Mouse (Mus musculus) yolk sac, embryonic 10.5 days (tissue): ENCODE data around the gene Phkg2.

Source experiments
- DNase-seq: peaks from one replicate; pipeline ENCODE4 v3.0.0-alpha.2; 2017; ENCODE audit warnings: low spot score

The Phkg2 gene

GRCm38 (mm10) chr7:127572895-127573471, at the start of gene Phkg2:
Phkg2 (plus strand) TSS chr7:127573340.
- DNase-seq = peak; percentile 95

DNA sequence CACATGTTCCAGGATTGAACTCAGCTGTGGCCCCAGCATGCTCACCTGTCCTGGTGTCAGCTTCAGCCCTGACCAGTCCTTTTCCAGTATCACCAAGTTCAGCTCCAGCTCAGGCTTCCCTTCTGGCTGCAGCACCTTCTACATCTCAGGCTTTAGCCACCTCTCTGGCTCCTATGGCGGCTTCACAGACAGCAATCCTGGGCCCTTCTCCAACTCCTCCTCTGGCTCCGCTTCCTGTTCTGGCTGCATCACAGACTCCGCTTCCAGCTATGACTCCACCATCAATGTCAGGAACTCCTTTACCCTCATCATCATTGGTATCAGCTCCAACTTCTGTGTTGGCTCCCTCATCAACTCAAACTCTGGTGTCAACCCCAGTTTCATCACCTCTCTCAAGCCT, 31.5 kb upstream of the Phkg2 start:
- DNase-seq = no peak

GRCm38 (mm10) chr7:127549116-127549835, 23.9 kb upstream of the Phkg2 start:
- DNase-seq = no peak

DNA sequence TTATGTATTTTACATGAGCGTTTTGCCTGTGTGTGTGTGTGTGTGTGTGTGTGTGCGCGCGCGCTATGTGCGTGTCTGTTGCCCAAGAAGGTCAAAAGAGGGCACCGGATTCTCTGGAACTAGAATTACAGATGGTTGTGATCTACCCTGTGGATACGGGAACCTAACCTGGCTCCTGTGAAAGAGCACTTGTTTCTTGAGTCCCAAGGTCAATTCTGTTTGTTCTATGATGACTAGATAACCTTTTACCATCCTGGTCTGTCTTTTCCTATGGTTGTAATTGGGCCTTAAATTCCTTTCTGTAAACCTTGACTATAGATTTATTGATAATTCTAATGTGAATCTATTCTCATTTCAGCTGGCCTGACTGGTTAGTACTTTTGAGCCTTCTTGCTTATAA, 21.6 kb upstream of the Phkg2 start:
- no peak for DNase-seq

GRCm38 (mm10) chr7:127560580-127560979, 12.6 kb upstream of the Phkg2 start:
- no peak for DNase-seq

DNA sequence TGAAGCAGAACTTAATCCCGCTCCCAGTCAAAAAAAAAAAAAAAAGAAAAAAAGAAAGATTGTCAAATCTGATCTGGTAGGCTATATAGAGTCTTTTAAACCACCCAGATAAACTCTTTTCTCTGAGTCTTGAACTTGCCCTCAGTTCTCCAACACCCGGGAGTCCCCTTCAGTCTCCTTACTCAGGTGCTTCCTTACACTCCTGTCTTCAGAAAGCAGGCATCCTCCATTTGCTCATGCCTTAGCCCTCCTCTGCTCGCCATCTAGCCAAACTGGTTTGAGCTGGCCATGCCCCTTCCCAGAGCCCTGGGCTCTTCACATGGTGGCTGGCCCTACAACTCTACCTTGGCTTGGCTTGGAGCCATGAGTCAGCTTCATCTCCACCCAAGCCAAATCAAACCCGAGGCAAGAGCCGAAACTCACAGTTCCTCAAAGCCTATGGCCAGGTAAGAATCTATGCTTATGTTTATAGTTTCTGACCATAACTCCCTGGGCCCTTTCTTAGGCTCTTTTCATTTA, 11.7 kb upstream of the Phkg2 start, which contains the start of gene Tmem265:
Gene Tmem265, plus strand, starts transcription at position 51 of the 519 bp plus-strand sequence.
- no peak for DNase-seq

GRCm38 (mm10) chr7:127564381-127565150, 8.6 kb upstream of the Phkg2 start:
- DNase-seq = no peak

- DNase-seq = no peak
Measured at GRCm38 (mm10) chr7:127573503-127574008, 416 bp downstream of the Phkg2 start.

DNA sequence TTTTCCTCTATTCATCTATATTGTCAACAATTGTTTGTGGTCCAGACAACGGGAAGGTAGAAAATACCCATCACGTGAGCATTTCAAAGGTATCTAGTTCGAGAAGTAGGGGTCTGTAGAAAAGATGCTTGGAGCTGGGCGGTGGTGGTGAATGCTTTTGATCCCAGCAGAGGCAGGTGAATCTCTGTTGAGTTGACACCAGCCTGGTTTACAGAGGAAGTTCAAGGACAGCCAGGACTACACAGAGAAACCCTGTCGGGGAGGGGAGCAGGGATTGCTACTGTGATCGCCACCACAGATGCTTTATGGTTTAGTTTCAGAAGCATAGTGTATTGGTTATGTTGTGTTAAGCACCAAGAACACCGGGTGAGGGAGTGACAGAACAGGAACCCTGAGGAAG, 975 bp downstream of the Phkg2 start:
- DNase-seq = no peak

GRCm38 (mm10) chr7:127583260-127583659, 10.1 kb downstream of the Phkg2 start:
- no peak for DNase-seq

DNA sequence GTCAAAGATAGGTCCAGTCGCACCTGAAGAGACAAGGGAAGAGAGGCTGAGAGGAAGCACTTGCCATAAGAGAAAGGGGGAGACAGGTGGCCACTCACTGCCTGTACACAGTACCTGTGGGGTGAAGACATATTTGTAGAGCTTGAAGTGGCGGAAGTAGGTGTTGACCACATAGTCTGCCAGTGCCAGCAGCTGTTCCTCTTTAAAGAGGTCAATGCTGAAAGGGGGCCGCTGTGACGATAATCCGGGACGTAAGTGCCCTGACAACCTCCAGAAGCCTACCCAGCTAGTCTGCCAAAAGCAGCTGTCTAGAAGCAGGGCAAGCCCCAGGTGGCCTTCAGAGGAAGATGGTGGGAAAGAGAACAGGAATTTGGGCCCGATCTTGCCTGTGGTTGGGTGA, 11.9 kb downstream of the Phkg2 start:
- no peak for DNase-seq

DNA sequence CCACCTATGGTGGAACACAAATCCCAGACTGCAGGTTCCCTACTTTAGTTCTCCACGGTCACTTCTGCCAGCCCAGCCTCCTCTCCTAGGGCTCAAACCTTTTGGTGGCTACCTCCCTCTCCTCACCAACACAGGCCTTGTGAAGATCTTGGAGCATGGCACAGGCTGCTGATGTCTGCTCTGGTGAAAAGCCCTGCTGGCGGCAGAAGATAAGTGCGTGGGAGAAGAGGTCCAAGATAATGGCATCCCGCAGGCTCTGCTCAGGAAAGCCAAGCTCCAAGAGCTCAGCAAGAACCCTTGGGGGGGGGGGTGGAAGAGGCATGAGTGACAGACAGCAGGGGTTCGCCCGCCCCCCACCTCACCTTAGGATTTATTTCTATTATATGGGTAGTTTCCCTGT, 13.0 kb downstream of the Phkg2 start:
- no peak for DNase-seq

DNA sequence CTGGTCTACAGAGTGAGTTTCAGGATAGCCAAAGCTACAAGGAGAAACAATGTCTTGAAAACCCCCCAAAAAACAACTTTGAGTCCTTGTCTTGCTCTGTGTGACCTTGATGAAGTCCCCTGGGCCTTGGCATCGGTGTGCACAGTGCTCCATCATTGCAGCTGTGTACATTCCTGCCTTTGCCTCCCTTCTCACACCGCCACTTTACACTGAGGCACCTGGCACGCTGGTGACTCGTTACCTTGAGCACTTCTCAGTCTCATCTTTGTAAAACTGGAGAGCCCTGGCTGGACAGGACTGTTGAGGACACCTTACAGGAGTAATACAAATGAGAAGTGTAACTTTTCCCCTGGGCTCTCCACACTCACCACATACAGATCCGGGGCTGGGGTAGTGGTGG, 14.1 kb downstream of the Phkg2 start:
- DNase-seq = no peak

DNA sequence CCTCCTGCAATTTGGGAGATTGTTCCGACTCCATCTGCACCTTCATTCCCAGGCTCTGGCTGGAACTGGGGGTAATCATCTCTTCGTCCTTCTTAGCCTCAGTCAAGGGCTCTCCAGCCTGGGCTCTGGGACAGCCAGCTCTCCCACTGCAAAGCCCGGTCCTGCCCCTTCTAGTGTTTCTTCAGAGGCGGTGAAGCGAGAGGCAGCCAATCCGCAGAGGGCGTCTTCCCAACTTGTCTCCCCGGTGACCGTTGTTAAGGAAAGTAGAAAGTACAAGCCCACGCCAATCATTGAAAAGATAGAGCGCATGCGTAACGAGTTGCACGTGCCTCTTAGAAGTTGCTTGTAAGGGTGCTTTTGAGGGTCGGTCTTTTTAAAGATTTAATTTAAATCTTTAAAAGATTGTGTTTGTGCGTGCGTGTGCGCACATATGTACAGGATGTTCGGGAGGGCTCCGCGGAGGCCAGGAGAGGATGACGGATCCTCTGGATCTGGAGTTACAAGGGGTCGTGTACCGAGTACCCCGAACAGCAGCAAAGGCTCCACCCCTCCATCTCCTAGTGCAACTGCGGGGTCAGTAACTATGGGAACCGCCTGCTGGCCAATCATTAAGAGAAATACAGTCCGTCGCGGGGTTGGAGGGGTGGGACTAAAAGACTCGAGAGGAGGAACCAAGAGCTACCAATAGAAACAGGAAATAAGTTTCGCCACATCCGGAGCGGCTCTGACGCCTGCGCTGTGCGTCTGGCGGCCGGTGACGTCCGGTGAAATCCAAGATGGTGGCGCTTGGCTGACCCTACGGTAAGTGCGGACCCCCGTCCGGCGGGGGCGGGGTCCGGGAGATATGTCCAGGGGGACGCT, 15.1 kb downstream of the Phkg2 start, which contains the start of the genes Ccdc189 and Rnf40:
Gene Ccdc189, minus strand, starts transcription at position 585 of the 861 bp plus-strand sequence.
Gene Rnf40, plus strand, starts transcription at position 757 of the 861 bp plus-strand sequence.
- DNase-seq = peak; percentile 99

DNA sequence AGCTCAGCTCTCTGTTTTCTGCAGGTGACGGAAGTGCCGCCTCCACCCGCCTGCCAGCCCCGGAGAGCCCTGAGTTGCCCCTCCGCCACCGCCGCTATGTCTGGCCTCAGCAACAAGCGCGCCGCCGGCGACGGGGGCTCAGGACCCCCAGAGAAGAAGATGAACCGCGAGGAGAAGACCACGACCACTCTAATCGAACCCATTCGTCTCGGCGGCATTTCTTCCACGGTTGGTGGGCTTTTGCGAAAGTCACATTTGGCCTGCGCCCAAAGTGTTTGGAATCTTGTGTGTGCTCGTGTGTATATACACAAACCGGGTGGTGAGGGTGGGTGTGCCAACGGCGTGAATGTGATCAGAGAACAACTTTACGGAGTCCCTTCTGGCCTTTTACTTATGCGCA, 15.8 kb downstream of the Phkg2 start:
- DNase-seq = no peak

DNA sequence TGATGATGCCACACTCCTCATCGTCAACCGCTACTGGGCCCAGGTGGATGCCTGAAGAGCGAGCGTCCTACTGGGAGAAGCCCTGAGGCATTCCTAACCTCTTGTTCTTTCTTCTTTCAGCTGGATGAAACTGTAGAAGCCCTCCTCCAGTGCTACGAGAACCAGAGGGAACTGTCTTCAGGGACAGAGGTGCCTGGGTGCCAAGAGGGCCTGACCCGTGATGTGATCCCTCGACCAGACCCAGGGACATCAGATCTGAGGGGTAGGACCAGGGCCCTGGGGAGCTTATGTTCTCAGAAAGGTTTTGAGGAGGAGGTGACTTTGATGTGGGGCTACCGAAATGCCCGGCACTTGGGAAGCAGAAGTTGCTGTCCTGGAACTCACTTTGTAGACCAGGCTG, 16.5 kb downstream of the Phkg2 start:
- DNase-seq = no peak

- no peak for DNase-seq
Measured at GRCm38 (mm10) chr7:127591108-127591507, 18.0 kb downstream of the Phkg2 start.

- no peak for DNase-seq
Measured at GRCm38 (mm10) chr7:127592575-127592974, 19.4 kb downstream of the Phkg2 start.

DNA sequence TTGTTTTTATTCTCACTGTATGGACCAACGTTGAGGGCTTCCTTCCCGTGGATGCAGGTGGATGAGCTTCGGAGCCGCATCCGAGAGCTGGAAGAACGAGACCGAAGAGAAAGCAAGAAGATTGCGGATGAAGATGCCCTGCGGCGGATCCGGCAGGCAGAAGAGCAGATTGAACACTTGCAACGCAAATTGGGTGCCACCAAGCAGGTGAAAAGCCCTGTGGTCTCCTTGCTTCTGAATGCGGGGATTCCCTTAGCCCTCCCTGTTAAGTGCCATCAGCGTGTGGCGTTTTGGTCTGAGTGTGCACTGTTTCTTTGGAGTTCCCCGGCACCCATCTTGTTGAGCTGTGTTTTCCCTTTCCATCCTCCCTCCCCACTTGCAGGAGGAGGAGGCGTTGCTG, 23.6 kb downstream of the Phkg2 start:
- no peak for DNase-seq

DNA sequence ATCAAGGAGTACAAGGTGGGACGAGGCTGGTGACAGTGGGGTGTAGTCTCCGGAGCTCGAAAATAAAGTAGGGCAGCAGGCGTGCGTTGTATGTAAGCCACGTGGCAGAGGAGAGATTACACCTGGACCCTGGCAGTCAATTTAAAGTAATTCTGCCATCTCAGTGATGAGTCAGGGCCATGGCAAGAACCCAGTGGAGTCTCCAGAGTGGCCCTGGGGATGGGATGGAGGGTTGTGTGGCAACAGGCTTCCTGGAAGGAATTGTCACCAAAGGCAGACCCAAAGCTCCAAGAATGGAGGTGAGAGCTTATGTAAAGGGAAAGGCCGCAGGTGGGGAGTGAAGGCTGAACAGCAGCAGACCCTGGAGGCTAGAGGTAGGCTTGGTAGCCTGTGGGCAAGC, 27.5 kb downstream of the Phkg2 start:
- DNase-seq = no peak

GRCm38 (mm10) chr7:127601735-127602134, 28.6 kb downstream of the Phkg2 start:
- no peak for DNase-seq

DNA sequence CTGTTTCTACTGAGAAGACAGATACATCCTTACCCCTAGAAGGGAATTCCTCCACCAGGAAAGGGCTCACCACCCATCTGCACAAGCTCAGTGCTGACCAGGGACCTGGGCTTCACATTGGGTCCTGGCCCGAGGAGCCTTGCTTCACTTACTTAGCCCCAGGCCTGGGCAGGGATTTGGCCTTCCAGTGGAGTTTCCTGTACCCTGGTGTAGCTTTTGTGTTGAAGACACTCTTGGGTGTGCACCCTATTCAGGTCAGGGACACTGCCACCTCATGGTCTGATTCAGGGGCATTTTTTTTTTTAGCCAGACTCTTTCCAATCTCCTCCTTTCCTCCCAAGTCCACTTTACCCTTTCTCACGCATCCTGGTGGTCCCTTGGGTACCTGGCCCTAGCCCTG, 29.8 kb downstream of the Phkg2 start:
- DNase-seq = no peak
